Mouse (Mus musculus) midbrain, embryonic 15.5 days (tissue): ENCODE results near the gene Megf11. TPM values are rescaled to one million over a fixed set of nuclear protein-coding genes. Genes with fewer than 3 reads are reported as not detected.

Experiments used
- ATAC-seq: fragments of 200-750 bp; cut with Nextera tagmentation; replicated peaks from 2 replicates; pipeline ENCODE4 v1.8.0; 2017; ENCODE audit warnings: moderate TSS enrichment
- H3K27ac ChIP-seq: fragments of 300-500 bp; sonication (generic); 2 replicates; pipeline ENCODE4 v1.5.1; 2015; ENCODE audit warnings: mild to moderate bottlenecking, inconsistent platforms
- H3K27me3 ChIP-seq: fragments of 300-500 bp; sonication (generic); replicated peaks from 2 replicates; pipeline ENCODE4 v1.6.1; 2015; ENCODE audit warnings: inconsistent platforms
- H3K36me3 ChIP-seq: fragments of 300-500 bp; sonication (generic); replicated peaks from 2 replicates; pipeline ENCODE4 v1.6.1; 2015; ENCODE audit warnings: inconsistent platforms
- H3K4me1 ChIP-seq: fragments of 300-500 bp; sonication (generic); 2 replicates; pipeline ENCODE4 v1.6.1; 2015; ENCODE audit warnings: inconsistent platforms
- H3K4me2 ChIP-seq: fragments of 300-500 bp; sonication (generic); 2 replicates; pipeline ENCODE4 v1.6.1; 2015; ENCODE audit warnings: inconsistent platforms, mild to moderate bottlenecking, moderate library complexity
- H3K4me3 ChIP-seq: fragments of 300-500 bp; sonication (generic); 2 replicates; pipeline ENCODE4 v1.5.1; 2015; ENCODE audit warnings: mild to moderate bottlenecking, inconsistent platforms
- H3K9ac ChIP-seq: fragments of 300-500 bp; sonication (generic); 2 replicates; pipeline ENCODE4 v1.6.1; 2015; ENCODE audit warnings: mild to moderate bottlenecking, inconsistent platforms
- H3K9me3 ChIP-seq: fragments of 300-500 bp; sonication (generic); 2 replicates; pipeline ENCODE4 v1.6.1; 2016; ENCODE audit warnings: inconsistent platforms
- WGBS: fragments of 180-500 bp; shearing (Covaris S2); methylation state at CpG from one replicate; pipeline ENCODE4 v1.1.7; 2015; ENCODE audit warnings: mixed read lengths; 5-methylcytosine and 5-hydroxymethylcytosine counted together
- microRNA-seq: library from miRNA; unstranded; fragments of <30 nt; microRNA quantifications from one replicate; pipeline ENCODE4, GENCODE M21; 2016
- polyA plus RNA-seq: library from polyadenylated mRNA; unstranded; fragments of >200 nt; fragmentation: Nextera tagmentation; extraction: Ambion mirVana; gene quantifications from 2 replicates; pipeline ENCODE4 v1.2.1, GENCODE M21; 2015

The Megf11 gene
- polyA plus RNA-seq, 1 experiment from 2014 or later = 22.4 TPM

DNA sequence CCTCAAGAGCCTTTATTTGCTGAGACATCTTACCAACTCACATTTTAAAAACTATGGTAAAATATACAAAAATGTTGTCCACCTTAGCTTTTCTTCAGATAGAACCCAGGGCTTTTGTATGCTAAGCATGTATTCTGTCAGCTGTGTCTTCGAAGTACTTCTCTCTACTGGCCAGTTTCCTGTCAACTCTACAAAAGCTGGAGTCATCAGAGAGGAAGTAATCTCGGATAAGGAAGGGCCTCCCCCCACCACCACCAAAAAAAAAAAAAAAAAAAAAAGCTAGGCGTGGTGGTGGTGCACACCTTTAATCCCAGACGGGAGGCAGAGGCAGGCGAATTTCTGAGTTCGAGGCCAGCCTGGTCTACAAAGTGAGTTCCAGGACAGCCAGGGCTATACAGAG is 363.9 kb downstream of the Megf11 start:
- WGBS = 87% methylated on average over 6 of the region's 6 CpGs
- no peak overlapping the region for H3K9ac ChIP-seq

DNA sequence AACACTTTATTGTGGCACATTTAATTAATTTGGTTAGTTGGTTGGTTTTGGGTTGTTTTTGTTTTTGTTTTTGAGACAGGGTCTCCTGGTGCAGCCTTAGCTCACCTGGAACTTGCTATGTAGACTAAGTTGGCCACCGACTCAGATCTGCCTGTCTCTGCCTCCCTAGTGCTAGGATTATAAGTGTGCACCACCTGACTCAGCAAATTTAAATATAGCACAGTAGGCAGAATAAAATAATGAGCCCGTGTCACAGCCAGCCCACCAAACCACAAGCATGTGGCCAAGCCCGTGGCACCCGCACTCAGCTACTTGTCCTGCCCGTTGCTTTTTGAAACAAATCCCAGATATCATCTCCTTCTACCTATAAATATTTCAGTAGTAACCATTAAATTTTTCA is 367.1 kb downstream of the Megf11 start:
- no peaks in the 10 kb centered on the region for H3K36me3 ChIP-seq
- H3K4me2 ChIP-seq = no peak overlapping the region
- H3K9ac ChIP-seq = no peak overlapping the region
- no peaks in the 10 kb centered on the region for H3K9me3 ChIP-seq
- H3K4me1 ChIP-seq = no peaks in the 10 kb centered on the region
- H3K27ac ChIP-seq = no peak overlapping the region
- no peaks in the 10 kb centered on the region for H3K27me3 ChIP-seq
- H3K4me3 ChIP-seq = no peak overlapping the region
- no peak for ATAC-seq
- WGBS = 82% methylated on average over 5 of the region's 5 CpGs

More for the DNA sequence above, 363.9 kb downstream of the Megf11 start:
- no peak for ATAC-seq
- Histone ChIP-seq H3K4me2 (no peak overlapping the region), H3K27ac (no peak overlapping the region), H3K4me3 (no peak overlapping the region), H3K9me3 (no peaks in the 10 kb centered on the region), H3K36me3 (no peaks in the 10 kb centered on the region), H3K4me1 (no peaks in the 10 kb centered on the region), H3K27me3 (no peaks in the 10 kb centered on the region)

DNA sequence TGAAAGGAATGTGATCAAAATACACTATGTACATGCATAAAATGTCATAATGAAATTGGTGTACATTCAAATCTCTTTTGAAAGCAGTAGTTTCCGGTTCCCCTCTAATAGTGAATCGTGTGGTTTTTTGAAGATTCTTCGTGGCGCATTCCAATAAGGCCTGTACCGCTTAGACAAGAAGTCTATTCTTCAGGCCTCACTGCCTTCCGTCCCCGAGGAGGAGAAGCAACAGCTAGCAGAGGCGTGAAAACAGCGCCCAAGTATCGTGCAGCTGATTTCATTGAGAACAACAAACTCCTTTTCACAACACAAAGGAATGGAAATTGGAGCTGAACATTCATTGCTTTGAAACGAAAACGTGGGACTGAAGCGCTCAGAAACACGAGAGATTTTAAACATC is 372.6 kb downstream of the Megf11 start:
- Histone ChIP-seq H3K4me2 (no peak overlapping the region), H3K27ac (peak overlapping the region; percentile 16; the same call in 1 of the 2 replicates)
- 50% methylated on average over 14 of the region's 14 CpGs for WGBS

More for the DNA sequence above, 372.6 kb downstream of the Megf11 start:
- H3K9me3 ChIP-seq = no peaks in the 10 kb centered on the region
- ATAC-seq = no peak
- no peak overlapping the region for H3K4me3 ChIP-seq
- no peaks in the 10 kb centered on the region for H3K27me3 ChIP-seq
- no peaks in the 10 kb centered on the region for H3K36me3 ChIP-seq
- H3K9ac ChIP-seq = no peak overlapping the region
- H3K4me1 ChIP-seq = no peaks in the 10 kb centered on the region

Small RNAs within 50 kb of the gene (microRNA-seq; reads per million reads assigned to microRNA genes)
- not detected for gene Gm47308

Other genes with a start within 250 kb of the Megf11 start
- 4.9 and 5.2 TPM in 2 replicates for gene Zwilch, start 212.5 kb upstream of the Megf11 start, polyA plus RNA-seq
- gene Rpl4, start 212.3 kb upstream of the Megf11 start, polyA plus RNA-seq = 543 and 555 TPM in 2 replicates
- 33.9 and 36.6 TPM in 2 replicates for gene Snapc5, start 206.4 kb upstream of the Megf11 start, polyA plus RNA-seq
- gene Uchl4, start 150.4 kb upstream of the Megf11 start, polyA plus RNA-seq = 2.6 and 2.7 TPM in 2 replicates
- gene Map2k1, start 132.0 kb upstream of the Megf11 start, polyA plus RNA-seq = 56.9 and 60.1 TPM in 2 replicates
- gene Tipin, start 104.0 kb upstream of the Megf11 start, polyA plus RNA-seq = 57.0 and 67.9 TPM in 2 replicates
- gene Dis3l, start 44.3 kb upstream of the Megf11 start, polyA plus RNA-seq = 22.8 and 25.5 TPM in 2 replicates